Mouse (Mus musculus): ENCODE data around the gene Mob3a. TPM values are rescaled to one million over a fixed set of nuclear protein-coding genes. Genes with fewer than 3 reads are reported as not detected.

Mob3a gene
- polyA plus RNA-seq, 1 experiment from 2014 or later, result 38.9 TPM

DNA sequence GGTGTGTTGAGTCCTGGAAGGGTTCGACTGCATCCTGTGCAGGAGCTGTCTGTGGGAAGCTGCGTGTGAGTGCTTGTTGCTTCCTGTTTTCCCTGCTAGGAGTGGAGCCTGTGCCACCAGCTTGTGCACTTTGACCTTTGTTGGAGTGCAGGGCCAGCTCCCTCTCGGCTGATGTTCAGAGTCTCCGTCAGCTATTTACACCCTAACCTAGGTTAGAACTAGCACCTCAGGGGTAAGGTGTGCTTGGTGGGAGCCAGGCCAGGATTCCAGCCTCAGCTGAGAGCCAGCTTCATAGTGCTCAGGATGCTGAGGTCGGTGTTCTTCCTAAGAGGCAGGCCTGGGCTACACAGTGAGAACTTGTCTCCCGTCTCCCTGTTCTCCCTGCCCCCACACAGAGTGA is 66.4 kb downstream of the Mob3a start:
- Histone ChIP-seq H3K27me3 (ENCODE audit: control insufficient read depth, insufficient read depth, low read length) (no peaks in the 10 kb centered on the region), H3K36me3 (ENCODE audit: control insufficient read depth, insufficient read depth, low read length) (peaks cover 53% of the 10 kb centered on the region), H3K4me3 (ENCODE audit: low read depth, low read length) (no peak overlapping the region), H3K27ac (ENCODE audit: low read depth, low read length) (no peak overlapping the region), H3K9me3 (replicated peaks; ENCODE audit: control insufficient read depth, low read length) (no peaks in the 10 kb centered on the region), H3K9ac (ENCODE audit: low read depth, low read length) (no peak overlapping the region), H3K4me2 (no peak overlapping the region), H3K4me1 (ENCODE audit: control insufficient read depth, insufficient read depth, low read length) (peaks cover 3% of the 10 kb centered on the region; the same call in 1 of the 2 replicates)
- WGBS (ENCODE audit: insufficient replicate concordance), result 79% methylated on average over 6 of the region's 6 CpGs
- ATAC-seq (replicated peaks; ENCODE audit: insufficient number of reproducible peaks, low FRiP score, low TSS enrichment), result no peak

Other genes starting within 250 kb of the Mob3a start
- gene Onecut3, start 207.1 kb downstream of the Mob3a start, polyA plus RNA-seq (2014; fragmentation: Nextera tagmentation; extraction: Ambion mirVana), result 0.04 TPM in 1 of 2 replicates, not detected in the other
- 0.09 TPM in 1 of 2 replicates, not detected in the other for gene Atp8b3, start 162.9 kb downstream of the Mob3a start, polyA plus RNA-seq (2014; fragmentation: Nextera tagmentation; extraction: Ambion mirVana)
- 18.0 and 18.1 TPM in 2 replicates for gene Rexo1, start 140.4 kb downstream of the Mob3a start, polyA plus RNA-seq (2014; fragmentation: Nextera tagmentation; extraction: Ambion mirVana)
- gene Klf16, start 124.7 kb downstream of the Mob3a start, polyA plus RNA-seq (2014; fragmentation: Nextera tagmentation; extraction: Ambion mirVana), result 4.9 and 5.5 TPM in 2 replicates
- gene Abhd17a, start 111.6 kb downstream of the Mob3a start, polyA plus RNA-seq (2014; fragmentation: Nextera tagmentation; extraction: Ambion mirVana), result 94.3 and 100 TPM in 2 replicates
- gene Scamp4, start 99.1 kb downstream of the Mob3a start, polyA plus RNA-seq (2014; fragmentation: Nextera tagmentation; extraction: Ambion mirVana), result 76.9 and 78.1 TPM in 2 replicates
- 6.2 and 6.6 TPM in 2 replicates for gene Adat3, start 99.1 kb downstream of the Mob3a start, polyA plus RNA-seq (2014; fragmentation: Nextera tagmentation; extraction: Ambion mirVana)
- gene Gm49322, start 96.0 kb downstream of the Mob3a start, polyA plus RNA-seq (2014; fragmentation: Nextera tagmentation; extraction: Ambion mirVana), result 0.83 and 0.84 TPM in 2 replicates
- gene Csnk1g2, start 79.1 kb downstream of the Mob3a start, polyA plus RNA-seq (2014; fragmentation: Nextera tagmentation; extraction: Ambion mirVana), result 64.6 and 67.6 TPM in 2 replicates
- 37.6 and 47.0 TPM in 2 replicates for gene Btbd2, start 44.9 kb downstream of the Mob3a start, polyA plus RNA-seq (2014; fragmentation: Nextera tagmentation; extraction: Ambion mirVana)
- gene Mknk2, start 23.9 kb downstream of the Mob3a start, polyA plus RNA-seq (2014; fragmentation: Nextera tagmentation; extraction: Ambion mirVana), result 62.1 and 68.8 TPM in 2 replicates
- 8.2 and 8.5 TPM in 2 replicates for gene Izumo4, start 207 bp upstream of the Mob3a start, polyA plus RNA-seq (2014; fragmentation: Nextera tagmentation; extraction: Ambion mirVana)
- 51.5 and 59.3 TPM in 2 replicates for gene Ap3d1, start 40.3 kb upstream of the Mob3a start, polyA plus RNA-seq (2014; fragmentation: Nextera tagmentation; extraction: Ambion mirVana)
- gene Dot1l, start 53.2 kb upstream of the Mob3a start, polyA plus RNA-seq (2014; fragmentation: Nextera tagmentation; extraction: Ambion mirVana), result 23.1 and 27.3 TPM in 2 replicates
- gene Sf3a2, start 96.2 kb upstream of the Mob3a start, polyA plus RNA-seq (2014; fragmentation: Nextera tagmentation; extraction: Ambion mirVana), result 68.6 and 68.7 TPM in 2 replicates
- 89.0 and 97.7 TPM in 2 replicates for gene Plekhj1, start 96.6 kb upstream of the Mob3a start, polyA plus RNA-seq (2014; fragmentation: Nextera tagmentation; extraction: Ambion mirVana)
- 0.11 TPM in 1 of 2 replicates, not detected in the other for gene Amh, start 103.3 kb upstream of the Mob3a start, polyA plus RNA-seq (2014; fragmentation: Nextera tagmentation; extraction: Ambion mirVana)
- gene Jsrp1, start 111.5 kb upstream of the Mob3a start, polyA plus RNA-seq (2014; fragmentation: Nextera tagmentation; extraction: Ambion mirVana), result 8.0 and 10.0 TPM in 2 replicates
- 1,894 and 1,935 TPM in 2 replicates for gene Oaz1, start 124.7 kb upstream of the Mob3a start, polyA plus RNA-seq (2014; fragmentation: Nextera tagmentation; extraction: Ambion mirVana)
- gene Lingo3, start 142.1 kb upstream of the Mob3a start, polyA plus RNA-seq (2014; fragmentation: Nextera tagmentation; extraction: Ambion mirVana), result 0.14 TPM in 1 of 2 replicates, not detected in the other
- 201 and 218 TPM in 2 replicates for gene Lsm7, start 153.2 kb upstream of the Mob3a start, polyA plus RNA-seq (2014; fragmentation: Nextera tagmentation; extraction: Ambion mirVana)
- 22.9 and 26.3 TPM in 2 replicates for gene Sppl2b, start 153.3 kb upstream of the Mob3a start, polyA plus RNA-seq (2014; fragmentation: Nextera tagmentation; extraction: Ambion mirVana)
- not detected in 2 replicates for gene Tmprss9, start 169.9 kb upstream of the Mob3a start, polyA plus RNA-seq (2014; fragmentation: Nextera tagmentation; extraction: Ambion mirVana)
- gene Timm13, start 199.0 kb upstream of the Mob3a start, polyA plus RNA-seq (2014; fragmentation: Nextera tagmentation; extraction: Ambion mirVana), result 300 and 340 TPM in 2 replicates
- 7.9 and 11.6 TPM in 2 replicates for gene Lmnb2, start 216.3 kb upstream of the Mob3a start, polyA plus RNA-seq (2014; fragmentation: Nextera tagmentation; extraction: Ambion mirVana)
- 21.3 and 25.6 TPM in 2 replicates for gene Gadd45b, start 228.1 kb upstream of the Mob3a start, polyA plus RNA-seq (2014; fragmentation: Nextera tagmentation; extraction: Ambion mirVana)